Mouse (Mus musculus) heart, postnatal 0 days (tissue): ENCODE measurements at regions not wholly inside any gene's neighbourhood (a gene's known extent, or its start where the extent isn't known, plus 50 kb on each side); places are given as distances from the start of the nearest gene placed in this dataset.

Experiments used
- CTCF ChIP-seq: IDR thresholded peaks from 2 replicates; pipeline ENCODE4 v1.5.1; 2016; ENCODE audit warnings: antibody characterized with exemption, control low read depth, low read depth
- EP300 ChIP-seq: IDR thresholded peaks from 2 replicates; pipeline ENCODE4 v1.6.1; 2016; ENCODE audit warnings: antibody characterized with exemption, low read depth

GRCm38 (mm10) chr12:26212447-26212846 lies 202.6 kb downstream of the Rnf144a start:
- TF ChIP-seq CTCF = no peak
- no peak for TF ChIP-seq EP300
